Mouse (Mus musculus) lung, postnatal 10 days (tissue): ENCODE data around the gene Gpc6.
A peak's percentile ranks its signal among the peaks of the same experiment; 100 is the strongest.

Experiments used
- DNase-seq: peaks from one replicate; pipeline ENCODE4 v3.0.0; 2021

Gpc6 gene

GRCm38 (mm10) chr14:117895539-117895912 is 970.4 kb downstream of the Gpc6 start:
- no peak for DNase-seq

GRCm38 (mm10) chr14:117904300-117904699 is 979.2 kb downstream of the Gpc6 start:
- DNase-seq: no peak

GRCm38 (mm10) chr14:117905701-117906100 is 980.6 kb downstream of the Gpc6 start:
- no peak for DNase-seq

- DNase-seq: no peak
These were observed 981.2 kb downstream of the Gpc6 start for GRCm38 (mm10) chr14:117906361-117906760.

- DNase-seq: no peak
These were observed 983.3 kb downstream of the Gpc6 start for GRCm38 (mm10) chr14:117908231-117908920.

- DNase-seq: no peak
These were observed 983.9 kb downstream of the Gpc6 start for GRCm38 (mm10) chr14:117909046-117909445.

- no peak for DNase-seq
These were observed 985.2 kb downstream of the Gpc6 start for GRCm38 (mm10) chr14:117910323-117910722.

- no peak for DNase-seq
These were observed 987.6 kb downstream of the Gpc6 start for GRCm38 (mm10) chr14:117912624-117913270.

GRCm38 (mm10) chr14:117916577-117916976 is 991.5 kb downstream of the Gpc6 start:
- no peak for DNase-seq

- no peak for DNase-seq
These were observed 993.6 kb downstream of the Gpc6 start for GRCm38 (mm10) chr14:117918724-117919123.

GRCm38 (mm10) chr14:117919612-117920011 is 994.5 kb downstream of the Gpc6 start:
- DNase-seq: no peak

GRCm38 (mm10) chr14:117921393-117922014 is 996.4 kb downstream of the Gpc6 start:
- peak; percentile 18 for DNase-seq

GRCm38 (mm10) chr14:117923667-117924066 is 998.6 kb downstream of the Gpc6 start:
- no peak for DNase-seq

- no peak for DNase-seq
These were observed 1005.2 kb downstream of the Gpc6 start for GRCm38 (mm10) chr14:117930105-117930847.

GRCm38 (mm10) chr14:117930848-117931816 is 1006.0 kb downstream of the Gpc6 start:
- no peak for DNase-seq

GRCm38 (mm10) chr14:117932163-117932851 is 1007.2 kb downstream of the Gpc6 start:
- DNase-seq: no peak

- DNase-seq: peak; percentile 37
These were observed 1013.4 kb downstream of the Gpc6 start for GRCm38 (mm10) chr14:117938554-117938953.

- no peak for DNase-seq
These were observed 1014.4 kb downstream of the Gpc6 start for GRCm38 (mm10) chr14:117939471-117939870.

- no peak for DNase-seq
These were observed 1020.9 kb downstream of the Gpc6 start for GRCm38 (mm10) chr14:117945920-117946503.

GRCm38 (mm10) chr14:117951265-117951664 is 1026.2 kb downstream of the Gpc6 start:
- no peak for DNase-seq

- DNase-seq: peak; percentile 38
These were observed 1026.6 kb downstream of the Gpc6 start for GRCm38 (mm10) chr14:117951686-117952085.
